Mouse (Mus musculus): ENCODE data around the gene Map3k14. TPM values are rescaled to one million over a fixed set of nuclear protein-coding genes. Genes with fewer than 3 reads are reported as not detected.

Map3k14 gene
- polyA plus RNA-seq, 1 experiment from 2014 or later = 3.7 TPM

Other genes with a start within 250 kb of the Map3k14 start
- 63.4 and 64.7 TPM in 2 replicates for gene Nmt1, start 239.3 kb downstream of the Map3k14 start, polyA plus RNA-seq (2015; fragmentation: Nextera tagmentation; extraction: Ambion mirVana)
- gene Dcakd, start 239.1 kb downstream of the Map3k14 start, polyA plus RNA-seq (2015; fragmentation: Nextera tagmentation; extraction: Ambion mirVana) = 140 and 161 TPM in 2 replicates
- gene Plcd3, start 165.8 kb downstream of the Map3k14 start, polyA plus RNA-seq (2015; fragmentation: Nextera tagmentation; extraction: Ambion mirVana) = 3.1 and 3.3 TPM in 2 replicates
- gene Acbd4, start 165.8 kb downstream of the Map3k14 start, polyA plus RNA-seq (2015; fragmentation: Nextera tagmentation; extraction: Ambion mirVana) = 22.8 and 28.7 TPM in 2 replicates
- 4.6 and 5.2 TPM in 2 replicates for gene Hexim1, start 151.2 kb downstream of the Map3k14 start, polyA plus RNA-seq (2015; fragmentation: Nextera tagmentation; extraction: Ambion mirVana)
- gene Hexim2, start 135.0 kb downstream of the Map3k14 start, polyA plus RNA-seq (2015; fragmentation: Nextera tagmentation; extraction: Ambion mirVana) = 8.7 and 10.1 TPM in 2 replicates
- 2.9 and 3.0 TPM in 2 replicates for gene Fmnl1, start 96.4 kb downstream of the Map3k14 start, polyA plus RNA-seq (2015; fragmentation: Nextera tagmentation; extraction: Ambion mirVana)
- gene 1700023F06Rik, start 58.9 kb downstream of the Map3k14 start, polyA plus RNA-seq (2015; fragmentation: Nextera tagmentation; extraction: Ambion mirVana) = 0.44 TPM in 2 replicates
- gene Spata32, start 49.0 kb downstream of the Map3k14 start, polyA plus RNA-seq (2015; fragmentation: Nextera tagmentation; extraction: Ambion mirVana) = not detected in 2 replicates
- 14.1 and 15.7 TPM in 2 replicates for gene Arhgap27, start 96.2 kb upstream of the Map3k14 start, polyA plus RNA-seq (2015; fragmentation: Nextera tagmentation; extraction: Ambion mirVana)
- gene Plekhm1, start 145.2 kb upstream of the Map3k14 start, polyA plus RNA-seq (2015; fragmentation: Nextera tagmentation; extraction: Ambion mirVana) = 9.8 and 10.2 TPM in 2 replicates
- not detected in 2 replicates for gene Lrrc37a, start 237.1 kb upstream of the Map3k14 start, polyA plus RNA-seq (2015; fragmentation: Nextera tagmentation; extraction: Ambion mirVana)

All from lung, embryonic 16.5 days (tissue).